Mouse (Mus musculus) lung, postnatal 0 days (tissue): ENCODE measurements around the gene Trim80. TPM values are rescaled to one million over a fixed set of nuclear protein-coding genes. Genes with fewer than 3 reads are reported as not detected.

Experiments used
- ATAC-seq: fragments of 200-750 bp; cut with Nextera tagmentation; 2 replicates; pipeline ENCODE4 v1.8.0; 2017; ENCODE audit warnings: moderate library complexity
- DNase-seq: peaks from one replicate; pipeline ENCODE4 v3.0.0-alpha.2; 2016; ENCODE audit warnings: low spot score
- H3K27ac ChIP-seq: fragments of 300-500 bp; sonication (generic); 2 replicates; pipeline ENCODE4 v1.5.1; 2014; ENCODE audit warnings: antibody characterized with exemption, mild to moderate bottlenecking, low read length, mixed read lengths
- H3K27me3 ChIP-seq: fragments of 300-500 bp; sonication (generic); replicated peaks from 2 replicates; pipeline ENCODE4 v1.6.1; 2014; ENCODE audit warnings: low read length, mixed read lengths; ENCODE audit not compliant: insufficient read depth
- H3K36me3 ChIP-seq: fragments of 300-500 bp; sonication (generic); 2 replicates; pipeline ENCODE4 v1.6.1; 2014; ENCODE audit warnings: low read length, mixed read lengths; ENCODE audit not compliant: insufficient read depth
- H3K4me1 ChIP-seq: fragments of 300-500 bp; sonication (generic); 2 replicates; pipeline ENCODE4 v1.6.1; 2014; ENCODE audit warnings: antibody characterized with exemption, low read depth, low read length, mixed read lengths; ENCODE audit not compliant: insufficient read depth
- H3K4me2 ChIP-seq: fragments of 300-500 bp; sonication (generic); replicated peaks from 2 replicates; pipeline ENCODE4 v1.6.1; 2014; ENCODE audit warnings: low read depth, mild to moderate bottlenecking, low read length, moderate library complexity, mixed read lengths
- H3K4me3 ChIP-seq: fragments of 300-500 bp; sonication (generic); 2 replicates; pipeline ENCODE4 v1.5.1; 2014; ENCODE audit warnings: low read depth, low read length
- H3K9ac ChIP-seq: fragments of 300-500 bp; sonication (generic); replicated peaks from 2 replicates; pipeline ENCODE4 v1.6.1; 2014; ENCODE audit warnings: low read depth, mild to moderate bottlenecking
- H3K9me3 ChIP-seq: fragments of 300-500 bp; sonication (generic); 2 replicates; pipeline ENCODE4 v1.6.1; 2016; ENCODE audit warnings: low read length, mixed read lengths
- CTCF ChIP-seq: IDR thresholded peaks from 2 replicates; pipeline ENCODE4 v1.5.1; 2016; ENCODE audit warnings: antibody characterized with exemption, mild to moderate bottlenecking
- EP300 ChIP-seq: IDR thresholded peaks from 2 replicates; pipeline ENCODE4 v1.6.1; 2016; ENCODE audit warnings: antibody characterized with exemption, mild to moderate bottlenecking, control low read depth
- WGBS: fragments of 180-500 bp; shearing (Covaris S2); extraction: QIAGEN DNeasy Blood & Tissue Kit; methylation state at CpG from one replicate; pipeline ENCODE4 v1.1.7; 2014; 5-methylcytosine and 5-hydroxymethylcytosine counted together
- polyA plus RNA-seq: library from polyadenylated mRNA; unstranded; fragments of >200 nt; fragmentation: Nextera tagmentation; extraction: Ambion mirVana; gene quantifications from 2 replicates; pipeline ENCODE4 v1.2.1, GENCODE M21; 2015

Trim80 gene
- polyA plus RNA-seq, 1 experiment from 2014 or later: not detected

GRCm38 (mm10) chr11:115455619-115456018 is 15.3 kb downstream of the Trim80 start:
- no peak overlapping the region for H3K9ac ChIP-seq
- DNase-seq: no peak
- TF ChIP-seq CTCF (no peak), EP300 (no peak)
- no peak for ATAC-seq
- WGBS: 87% methylated on average over 15 of the region's 15 CpGs
- no peak overlapping the region for H3K4me3 ChIP-seq
- no peaks in the 10 kb centered on the region for H3K27me3 ChIP-seq
- no peak overlapping the region for H3K27ac ChIP-seq
- H3K4me1 ChIP-seq: no peaks in the 10 kb centered on the region
- no peaks in the 10 kb centered on the region for H3K9me3 ChIP-seq
- H3K36me3 ChIP-seq: no peaks in the 10 kb centered on the region
- H3K4me2 ChIP-seq: no peak overlapping the region

- Histone ChIP-seq H3K4me1 (no peaks in the 10 kb centered on the region), H3K36me3 (no peaks in the 10 kb centered on the region), H3K4me2 (no peak overlapping the region), H3K9me3 (no peaks in the 10 kb centered on the region), H3K9ac (no peak overlapping the region), H3K27me3 (no peaks in the 10 kb centered on the region), H3K27ac (no peak overlapping the region), H3K4me3 (no peak overlapping the region)
- no peak for ATAC-seq
- no peak for DNase-seq
- TF ChIP-seq CTCF: no peak
- no peak for TF ChIP-seq EP300
- WGBS: 86% methylated on average over 5 of the region's 5 CpGs
Observed at GRCm38 (mm10) chr11:115456182-115456581, 15.8 kb downstream of the Trim80 start.

GRCm38 (mm10) chr11:115457405-115457804 is 17.1 kb downstream of the Trim80 start:
- Histone ChIP-seq H3K9me3 (no peaks in the 10 kb centered on the region), H3K4me3 (no peak overlapping the region), H3K9ac (no peak overlapping the region), H3K27ac (no peak overlapping the region), H3K4me1 (no peaks in the 10 kb centered on the region), H3K36me3 (no peaks in the 10 kb centered on the region), H3K27me3 (no peaks in the 10 kb centered on the region), H3K4me2 (no peak overlapping the region)
- TF ChIP-seq EP300 (no peak), CTCF (no peak)
- ATAC-seq (no peak), DNase-seq (no peak)
- whole genome bisulfite sequencing: 25% methylated on average over 6 of the region's 6 CpGs

GRCm38 (mm10) chr11:115460976-115461375 is 20.6 kb downstream of the Trim80 start:
- WGBS: 28% methylated on average over 8 of the region's 8 CpGs

GRCm38 (mm10) chr11:115461846-115462242 is 21.5 kb downstream of the Trim80 start:
- WGBS: 73% methylated on average over 5 of the region's 5 CpGs
- no peak overlapping the region for H3K4me2 ChIP-seq
- no peaks in the 10 kb centered on the region for H3K9me3 ChIP-seq
- H3K36me3 ChIP-seq: no peaks in the 10 kb centered on the region
- DNase-seq (no peak), ATAC-seq (no peak)
- no peak for TF ChIP-seq CTCF
- no peak for TF ChIP-seq EP300
- no peak overlapping the region for H3K9ac ChIP-seq
- no peaks in the 10 kb centered on the region for H3K4me1 ChIP-seq
- no peaks in the 10 kb centered on the region for H3K27me3 ChIP-seq
- H3K4me3 ChIP-seq: no peak overlapping the region
- H3K27ac ChIP-seq: no peak overlapping the region

More at GRCm38 (mm10) chr11:115460976-115461375, 20.6 kb downstream of the Trim80 start:
- TF ChIP-seq CTCF (no peak), EP300 (no peak)
- Histone ChIP-seq H3K27me3 (no peaks in the 10 kb centered on the region), H3K36me3 (no peaks in the 10 kb centered on the region), H3K9me3 (no peaks in the 10 kb centered on the region), H3K4me3 (no peak overlapping the region), H3K4me2 (no peak overlapping the region), H3K27ac (no peak overlapping the region), H3K9ac (no peak overlapping the region), H3K4me1 (no peaks in the 10 kb centered on the region)
- ATAC-seq: no peak
- DNase-seq: no peak

- H3K4me2 ChIP-seq: no peak within 1 kb of the TSS
- H3K27me3 ChIP-seq: no peaks in the 10 kb centered on the region
- H3K27ac ChIP-seq: no peak within 1 kb of the TSS
- no peak for TF ChIP-seq EP300
- WGBS: 64% methylated on average over 15 of the region's 16 CpGs
- H3K9me3 ChIP-seq: no peaks in the 10 kb centered on the region
- no peak within 1 kb of the TSS for H3K9ac ChIP-seq
- ATAC-seq: peak; percentile 38
- H3K36me3 ChIP-seq: no peaks in the 10 kb centered on the region
- DNase-seq: peak; percentile 32
- H3K4me1 ChIP-seq: no peaks in the 10 kb centered on the region
- H3K4me3 ChIP-seq: no peak within 1 kb of the TSS
Observed at GRCm38 (mm10) chr11:115462243-115462891, 22.0 kb downstream of the Trim80 start, which contains the start of gene Slc16a5. Gene Slc16a5 (plus strand): TSS chr11:115462474.

- no peak overlapping the region for H3K27ac ChIP-seq
- no peak for ATAC-seq
- H3K9ac ChIP-seq: no peak overlapping the region
- TF ChIP-seq EP300 (no peak), CTCF (no peak)
- 58% methylated on average over 11 of the region's 11 CpGs for WGBS
- DNase-seq: no peak
- no peak overlapping the region for H3K4me2 ChIP-seq
- no peaks in the 10 kb centered on the region for H3K27me3 ChIP-seq
- no peak overlapping the region for H3K4me3 ChIP-seq
- no peaks in the 10 kb centered on the region for H3K4me1 ChIP-seq
- H3K9me3 ChIP-seq: no peaks in the 10 kb centered on the region
- no peaks in the 10 kb centered on the region for H3K36me3 ChIP-seq
Observed at GRCm38 (mm10) chr11:115463397-115463796, 23.1 kb downstream of the Trim80 start.
